In genomic region chr2:169699862-169700511, GRCm38 (mm10) we compare ENCODE assay signal across 9 mouse cellular contexts.
DNase-seq lines count a peak whose midpoint lies in the region; ATAC-seq and TF ChIP-seq lines count a peak whose summit lies in the region.
"Had no signal": no experiment of that assay in that cellular context is flagged by ENCODE, and none has a peak within 500 bp of the region (broad histone marks: within the 10 kb centered on the region; RNA-seq: fewer than 3 reads in every experiment).

No protein-coding gene starts in this region.

- ATAC-seq in heart, embryonic 13.5 days (ENCODE audit: extremely low read depth, insufficient number of reproducible peaks, low FRiP score, low TSS enrichment), result peak; percentile 70
- peak; percentile 60 for ATAC-seq in liver, embryonic 15.5 days (ENCODE audit: insufficient read depth)
- ATAC-seq in kidney, embryonic 15.5 days (replicated peaks; ENCODE audit: low FRiP score), result no peak

- H3K27me3 ChIP-seq in heart, embryonic 13.5 days (replicated peaks), result peaks cover 13% of the 10 kb centered on the region; the same call in 1 of the 2 replicates
- H3K27me3 ChIP-seq in liver, embryonic 15.5 days, result no peaks in the 10 kb centered on the region
- no peaks in the 10 kb centered on the region for H3K27me3 ChIP-seq in kidney, embryonic 15.5 days
- H3K27me3 ChIP-seq: megakaryocyte, embryonic 14.5 days had no signal

- TF ChIP-seq CTCF in lung, adult 2 months (IDR thresholded peaks at IDR 0.05; ENCODE audit: insufficient read depth, low read length), result no peak

- peak; percentile 19 to 20 for DNase-seq in lung, adult 18-20 months
- DNase-seq in lung, adult 2 months, result no peak
- DNase-seq in testis, postnatal 14 days (ENCODE audit: low spot score), result peak; percentile 21
- DNase-seq in thymus, postnatal 4 days, result no peak
- DNase-seq in frontal cortex, adult 2 months (ENCODE audit: extremely low spot score in 1 of 2, low spot score in 1 of 2), result no peak

- no peak overlapping the region for H3K4me3 ChIP-seq in lung, adult 2 months (replicated peaks; ENCODE audit: extremely low read depth, low read depth, low read length)
- peak overlapping the region; percentile 27; the same call in 1 of the 2 replicates for H3K4me3 ChIP-seq in heart, embryonic 13.5 days
- no peak overlapping the region for H3K4me3 ChIP-seq in liver, embryonic 15.5 days (replicated peaks)
- H3K4me3 ChIP-seq in kidney, embryonic 15.5 days (replicated peaks), result no peak overlapping the region

- H3K4me2 ChIP-seq in heart, embryonic 13.5 days, result peak overlapping the region; percentile 55
- H3K4me2 ChIP-seq in liver, embryonic 15.5 days, result no peak overlapping the region
- no peak overlapping the region for H3K4me2 ChIP-seq in kidney, embryonic 15.5 days

- H3K9ac ChIP-seq in heart, embryonic 13.5 days, result 0 out of 2 replicates have a peak overlapping the region, but pooled peaks have one; percentile 29
- no peak overlapping the region for H3K9ac ChIP-seq in liver, embryonic 15.5 days
- no peak overlapping the region for H3K9ac ChIP-seq in kidney, embryonic 15.5 days

- peak overlapping the region; percentile 87 for H3K27ac ChIP-seq in heart, embryonic 13.5 days (replicated peaks)
- 0 out of 2 replicates have a peak overlapping the region, but pooled peaks have one; percentile 33 for H3K27ac ChIP-seq in liver, embryonic 15.5 days (replicated peaks)
- H3K27ac ChIP-seq in kidney, embryonic 15.5 days, result no peak overlapping the region

- H3K4me1 ChIP-seq in lung, adult 2 months (ENCODE audit: control insufficient read depth, insufficient read depth, low read length), result peaks cover 6% of the 10 kb centered on the region
- H3K4me1 ChIP-seq in heart, embryonic 13.5 days, result peaks cover 49% of the 10 kb centered on the region
- 0 out of 2 replicates have a peak, but pooled peaks cover 7% of the 10 kb centered on the region for H3K4me1 ChIP-seq in liver, embryonic 15.5 days (replicated peaks)
- peaks cover 35% of the 10 kb centered on the region for H3K4me1 ChIP-seq in kidney, embryonic 15.5 days
- H3K4me1 ChIP-seq: megakaryocyte, embryonic 14.5 days had no signal

- no peaks in the 10 kb centered on the region for H3K9me3 ChIP-seq in heart, embryonic 13.5 days
- no peaks in the 10 kb centered on the region for H3K9me3 ChIP-seq in liver, embryonic 15.5 days (replicated peaks)
- H3K9me3 ChIP-seq in kidney, embryonic 15.5 days (replicated peaks), result no peaks in the 10 kb centered on the region

- 61% methylated on average over 7 of the region's 7 CpGs for WGBS in lung, adult 2 months
- 16% methylated on average over 7 of the region's 7 CpGs for WGBS in heart, embryonic 13.5 days
- WGBS in liver, embryonic 15.5 days (ENCODE audit: insufficient replicate concordance), result 56% methylated on average over 7 of the region's 7 CpGs
- WGBS in kidney, embryonic 15.5 days, result 62% methylated on average over 7 of the region's 7 CpGs

- no peaks in the 10 kb centered on the region for H3K36me3 ChIP-seq in heart, embryonic 13.5 days
- H3K36me3 ChIP-seq in liver, embryonic 15.5 days (replicated peaks), result no peaks in the 10 kb centered on the region
- no peaks in the 10 kb centered on the region for H3K36me3 ChIP-seq in kidney, embryonic 15.5 days

- no peak for TF ChIP-seq POLR2A in lung, adult 2 months (IDR thresholded peaks at IDR 0.05; ENCODE audit: borderline replicate concordance, extremely low read depth, low read depth, low read length)

Comparison
In these comparisons a context has a peak if more than half of its experiments do, and no peak if none do; other contexts are left out.
1. DNase-seq: peak in lung, adult 18-20 months (2 of 2) and testis, postnatal 14 days (single experiment); none in lung, adult 2 months (single experiment), thymus, postnatal 4 days (single experiment) and frontal cortex, adult 2 months (0 of 2).